In genomic region chr14:46202818-46203217, GRCm38 (mm10) we compare ENCODE assay signal across 24 mouse cellular contexts.
DNase-seq lines count a peak whose midpoint lies in the region; ATAC-seq and TF ChIP-seq lines count a peak whose summit lies in the region.
"Had no signal": no experiment of that assay in that cellular context is flagged by ENCODE, and none has a peak within 500 bp of the region (broad histone marks: within the 10 kb centered on the region; RNA-seq: fewer than 3 reads in every experiment).

No protein-coding gene starts in this region.

- intact Hi-C loops in left cerebral cortex, postnatal 4 days (cut with DNase I), result no loop called here
- intact Hi-C loops in left cerebral cortex, adult 2 months (cut with DNase I), result no loop called here

- no peak for TF ChIP-seq CTCF in heart, postnatal 0 days (IDR thresholded peaks at IDR 0.05; ENCODE audit: low read depth)
- TF ChIP-seq CTCF in left cerebral cortex, adult 2 months (IDR thresholded peaks at IDR 0.05), result no peak

- no peaks in the 10 kb centered on the region for H3K9me3 ChIP-seq in heart, postnatal 0 days (replicated peaks; ENCODE audit: control insufficient read depth, low read length)
- H3K9me3 ChIP-seq in heart, embryonic 12.5 days (replicated peaks), result 0 out of 2 replicates have a peak, but pooled peaks cover 6% of the 10 kb centered on the region
- no peaks in the 10 kb centered on the region for H3K9me3 ChIP-seq in forebrain, embryonic 12.5 days
- H3K9me3 ChIP-seq: hindbrain, embryonic 10.5 days; intestine, embryonic 15.5 days; limb, embryonic 10.5 days; liver, embryonic 13.5 days; lung, embryonic 15.5 days had no signal

- no peak for TF ChIP-seq EP300 in heart, postnatal 0 days (IDR thresholded peaks at IDR 0.05; ENCODE audit: low read depth)

- no peaks in the 10 kb centered on the region for H3K36me3 ChIP-seq in heart, postnatal 0 days (replicated peaks; ENCODE audit: control insufficient read depth, insufficient read depth, low read length)
- H3K36me3 ChIP-seq in heart, embryonic 12.5 days, result no peaks in the 10 kb centered on the region
- H3K36me3 ChIP-seq in forebrain, embryonic 12.5 days (replicated peaks), result no peaks in the 10 kb centered on the region
- H3K36me3 ChIP-seq: hindbrain, embryonic 10.5 days; intestine, embryonic 15.5 days; limb, embryonic 10.5 days; liver, embryonic 13.5 days; lung, embryonic 15.5 days had no signal

- no peak overlapping the region for H3K27ac ChIP-seq in heart, postnatal 0 days (ENCODE audit: low read depth)
- no peak overlapping the region for H3K27ac ChIP-seq in heart, embryonic 12.5 days (ENCODE audit: poor library complexity, severe bottlenecking)
- H3K27ac ChIP-seq in left cerebral cortex, adult 2 months, result no peak overlapping the region
- no peak overlapping the region for H3K27ac ChIP-seq in forebrain, embryonic 12.5 days
- H3K27ac ChIP-seq: hindbrain, embryonic 10.5 days; intestine, embryonic 15.5 days; limb, embryonic 10.5 days; liver, embryonic 13.5 days; lung, embryonic 15.5 days had no signal

- ATAC-seq in heart, postnatal 0 days (ENCODE audit: insufficient read depth, low read depth), result no peak
- no peak for ATAC-seq in heart, embryonic 12.5 days (ENCODE audit: insufficient number of reproducible peaks, low FRiP score)
- no peak for ATAC-seq in forebrain, embryonic 12.5 days (ENCODE audit: low FRiP score)
- ATAC-seq in granulocyte monocyte progenitor cell, adult 5-6 weeks (replicated peaks; ENCODE audit: poor library complexity, severe bottlenecking), result no peak
- ATAC-seq: forebrain, embryonic 14.5 days; hindbrain, embryonic 16.5 days; intestine, embryonic 15.5 days; Patski had no signal

- no peak overlapping the region for H3K4me2 ChIP-seq in heart, postnatal 0 days (ENCODE audit: low read depth, low read length)
- no peak overlapping the region for H3K4me2 ChIP-seq in heart, embryonic 12.5 days
- no peak overlapping the region for H3K4me2 ChIP-seq in forebrain, embryonic 12.5 days
- H3K4me2 ChIP-seq: intestine, embryonic 15.5 days; liver, embryonic 13.5 days; lung, embryonic 15.5 days had no signal

- H3K27me3 ChIP-seq in heart, postnatal 0 days (ENCODE audit: control insufficient read depth, insufficient read depth, low read length), result no peaks in the 10 kb centered on the region
- no peaks in the 10 kb centered on the region for H3K27me3 ChIP-seq in heart, embryonic 12.5 days (replicated peaks)
- no peaks in the 10 kb centered on the region for H3K27me3 ChIP-seq in forebrain, embryonic 12.5 days
- H3K27me3 ChIP-seq: intestine, embryonic 15.5 days; liver, embryonic 13.5 days; lung, embryonic 15.5 days; Patski had no signal

- WGBS in heart, postnatal 0 days, result 45% methylated on average over 4 of the region's 4 CpGs
- WGBS in heart, embryonic 12.5 days, result 59% methylated on average over 4 of the region's 4 CpGs
- 76% methylated on average over 4 of the region's 4 CpGs for WGBS in forebrain, embryonic 12.5 days

- no peak overlapping the region for H3K4me3 ChIP-seq in heart, postnatal 0 days (ENCODE audit: low read depth, low read length)
- H3K4me3 ChIP-seq in heart, embryonic 12.5 days, result no peak overlapping the region
- no peak overlapping the region for H3K4me3 ChIP-seq in left cerebral cortex, adult 2 months
- H3K4me3 ChIP-seq in forebrain, embryonic 12.5 days (replicated peaks), result no peak overlapping the region
- H3K4me3 ChIP-seq: hindbrain, embryonic 10.5 days; intestine, embryonic 15.5 days; limb, embryonic 10.5 days; liver, embryonic 13.5 days; lung, embryonic 15.5 days had no signal

- H3K4me1 ChIP-seq in heart, postnatal 0 days (ENCODE audit: control insufficient read depth, insufficient read depth), result 0 out of 2 replicates have a peak, but pooled peaks cover 3% of the 10 kb centered on the region
- H3K4me1 ChIP-seq in heart, embryonic 12.5 days (replicated peaks), result no peaks in the 10 kb centered on the region
- no peaks in the 10 kb centered on the region for H3K4me1 ChIP-seq in forebrain, embryonic 12.5 days
- H3K4me1 ChIP-seq: hindbrain, embryonic 10.5 days; intestine, embryonic 15.5 days; limb, embryonic 10.5 days; liver, embryonic 13.5 days; lung, embryonic 15.5 days had no signal

- peak; percentile 19 for DNase-seq in heart, postnatal 0 days (ENCODE audit: low spot score)
- peak; percentile 1 for DNase-seq in left cerebral cortex, postnatal 4 days
- no peak for DNase-seq in left cerebral cortex, adult 2 months (ENCODE audit: extremely low spot score in 1 of 2, low spot score in 2 of 2)
- DNase-seq in kidney, adult 8-10 months, result peak; percentile 68 to 83
- DNase-seq in kidney, postnatal 25 days, result peak; percentile 82 to 83
- DNase-seq: adrenal gland, adult 2 months; cerebellum, adult 8-10 months; cerebellum, postnatal 36 days; embryo, embryonic 11 days; liver, embryonic 13.5 days; lung, postnatal 4 days; midbrain, embryonic 14.5 days; thymus, adult 2 months; thymus, postnatal 4 days had no signal

- no peak overlapping the region for H3K9ac ChIP-seq in heart, postnatal 0 days (replicated peaks; ENCODE audit: low read depth, low read length)
- H3K9ac ChIP-seq in heart, embryonic 12.5 days, result no peak overlapping the region
- H3K9ac ChIP-seq in forebrain, embryonic 12.5 days, result no peak overlapping the region
- H3K9ac ChIP-seq: intestine, embryonic 15.5 days; liver, embryonic 13.5 days; lung, embryonic 15.5 days had no signal

Comparison
In these comparisons a context has a peak if more than half of its experiments do, and no peak if none do; other contexts are left out.
1. DNase-seq: peak in heart, postnatal 0 days (single experiment), left cerebral cortex, postnatal 4 days (single experiment), kidney, adult 8-10 months (2 of 2) and kidney, postnatal 25 days (2 of 2); none in left cerebral cortex, adult 2 months (0 of 2).